Mouse (Mus musculus) small intestine, adult 2 months (tissue): ENCODE measurements at regions not wholly inside any gene's neighbourhood (a gene's known extent, or its start where the extent isn't known, plus 50 kb on each side); places are given as distances from the start of the nearest gene placed in this dataset.

ENCODE experiments used
- H3K27ac ChIP-seq: fragments of 200-500 bp; 2 replicates; pipeline ENCODE4 v1.5.1; 2012; ENCODE audit warnings: low read depth, low read length, control low read depth, inconsistent platforms; ENCODE audit not compliant: insufficient read depth
- H3K27me3 ChIP-seq: fragments of 200-500 bp; 2 replicates; pipeline ENCODE4 v1.6.1; 2012; ENCODE audit warnings: mild to moderate bottlenecking, moderate library complexity, low read length, inconsistent platforms; ENCODE audit not compliant: control insufficient read depth, insufficient read depth
- H3K36me3 ChIP-seq: fragments of 200-500 bp; 2 replicates; pipeline ENCODE4 v1.6.1; 2012; ENCODE audit warnings: mild to moderate bottlenecking, low read length, control low read depth, inconsistent platforms; ENCODE audit not compliant: control insufficient read depth, insufficient read depth
- H3K4me1 ChIP-seq: fragments of 200-500 bp; 2 replicates; pipeline ENCODE4 v1.6.1; 2012; ENCODE audit warnings: low read length, inconsistent platforms, mixed read lengths; ENCODE audit not compliant: control insufficient read depth, insufficient read depth, insufficient read length
- H3K4me3 ChIP-seq: fragments of 200-500 bp; 2 replicates; pipeline ENCODE4 v1.5.1; 2012; ENCODE audit warnings: low read depth, mild to moderate bottlenecking, control low read depth, inconsistent platforms, low read length, moderate library complexity
- CTCF ChIP-seq: fragments of 200-500 bp; IDR thresholded peaks from 2 replicates; pipeline ENCODE4 v1.5.1; 2012; ENCODE audit warnings: low read depth, mild to moderate bottlenecking, control low read depth, inconsistent platforms, low read length, moderate library complexity, mixed read lengths; ENCODE audit not compliant: insufficient replicate concordance, insufficient read length; ENCODE audit errors: extremely low read depth
- POLR2A ChIP-seq: fragments of 200-500 bp; IDR thresholded peaks from 2 replicates; pipeline ENCODE4 v1.6.1; 2012; ENCODE audit warnings: low read depth, mild to moderate bottlenecking, control low read depth, inconsistent platforms, low read length, moderate library complexity
- WGBS: fragments of 180-500 bp; shearing (Covaris S2); methylation state at CpG from one replicate; pipeline ENCODE4 v1.1.7; 2018; 5-methylcytosine and 5-hydroxymethylcytosine counted together

DNA sequence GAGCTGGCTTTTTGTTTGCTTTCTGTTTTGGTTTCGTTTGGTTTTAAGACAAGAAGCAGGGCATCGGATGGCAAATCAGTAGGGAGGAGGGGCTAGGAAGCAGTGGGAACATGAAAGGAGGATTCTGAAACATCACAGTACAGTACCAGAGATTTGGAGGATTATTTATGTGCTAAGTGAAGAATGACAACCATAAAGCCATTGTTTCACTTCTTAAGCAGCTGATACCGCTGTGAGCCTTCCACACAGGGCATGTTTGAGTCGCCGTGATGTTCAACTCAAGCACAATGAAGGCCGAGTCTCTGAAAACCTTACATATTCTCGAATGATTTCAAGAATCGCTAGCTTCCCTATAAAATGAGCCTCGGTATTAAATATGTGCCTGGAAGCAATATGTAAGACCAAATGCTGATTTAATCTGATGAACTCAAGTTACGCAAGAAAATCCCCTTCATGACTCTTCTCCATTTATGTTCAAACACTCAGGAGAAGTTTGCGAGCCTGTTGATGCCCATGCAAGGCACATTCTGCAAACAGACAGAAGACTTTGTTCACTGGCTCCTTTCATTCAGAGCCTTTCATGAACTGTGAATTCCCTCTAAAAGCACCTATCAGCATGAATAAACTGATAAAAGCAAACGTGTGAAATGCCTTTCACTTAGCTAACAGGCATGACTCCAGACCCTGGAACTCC is 441.2 kb downstream of the Efnb2 start:
- H3K27me3 ChIP-seq: no peaks in the 10 kb centered on the region
- TF ChIP-seq POLR2A: no peak
- no peak for TF ChIP-seq CTCF
- H3K4me3 ChIP-seq: no peak overlapping the region
- no peaks in the 10 kb centered on the region for H3K36me3 ChIP-seq
- no peaks in the 10 kb centered on the region for H3K4me1 ChIP-seq
- 78% methylated on average over 12 of the region's 12 CpGs for WGBS
- no peak overlapping the region for H3K27ac ChIP-seq

- no peaks in the 10 kb centered on the region for H3K4me1 ChIP-seq
- H3K4me3 ChIP-seq: no peak overlapping the region
- no peaks in the 10 kb centered on the region for H3K27me3 ChIP-seq
- H3K27ac ChIP-seq: no peak overlapping the region
- no peak for TF ChIP-seq POLR2A
- H3K36me3 ChIP-seq: no peaks in the 10 kb centered on the region
- 80% methylated on average over 3 of the region's 3 CpGs for WGBS
Measured at GRCm38 (mm10) chr8:8193036-8193435, 468.0 kb downstream of the Efnb2 start.

GRCm38 (mm10) chr8:8186046-8186445 is 475.0 kb downstream of the Efnb2 start:
- WGBS: 62% methylated on average over 3 of the region's 3 CpGs
- H3K36me3 ChIP-seq: no peaks in the 10 kb centered on the region
- H3K27me3 ChIP-seq: no peaks in the 10 kb centered on the region
- TF ChIP-seq CTCF (no peak), POLR2A (no peak)
- 0 out of 2 replicates have a peak, but pooled peaks cover 2% of the 10 kb centered on the region for H3K4me1 ChIP-seq
- H3K4me3 ChIP-seq: no peak overlapping the region
- H3K27ac ChIP-seq: no peak overlapping the region

- H3K4me3 ChIP-seq: no peak overlapping the region
- 0 out of 2 replicates have a peak, but pooled peaks cover 2% of the 10 kb centered on the region for H3K4me1 ChIP-seq
- H3K36me3 ChIP-seq: no peaks in the 10 kb centered on the region
- no peaks in the 10 kb centered on the region for H3K27me3 ChIP-seq
- 35% methylated on average over 6 of the region's 6 CpGs for WGBS
- TF ChIP-seq POLR2A (no peak), CTCF (no peak)
- H3K27ac ChIP-seq: no peak overlapping the region
Measured at GRCm38 (mm10) chr8:8183233-8183622, 477.8 kb downstream of the Efnb2 start.

- no peaks in the 10 kb centered on the region for H3K27me3 ChIP-seq
- no peak overlapping the region for H3K4me3 ChIP-seq
- WGBS: 78% methylated on average over 4 of the region's 4 CpGs
- no peak overlapping the region for H3K27ac ChIP-seq
- H3K4me1 ChIP-seq: 0 out of 2 replicates have a peak, but pooled peaks cover 2% of the 10 kb centered on the region
- TF ChIP-seq POLR2A (no peak), CTCF (no peak)
- H3K36me3 ChIP-seq: no peaks in the 10 kb centered on the region
Measured at GRCm38 (mm10) chr8:8182616-8183232, 478.3 kb downstream of the Efnb2 start.

DNA sequence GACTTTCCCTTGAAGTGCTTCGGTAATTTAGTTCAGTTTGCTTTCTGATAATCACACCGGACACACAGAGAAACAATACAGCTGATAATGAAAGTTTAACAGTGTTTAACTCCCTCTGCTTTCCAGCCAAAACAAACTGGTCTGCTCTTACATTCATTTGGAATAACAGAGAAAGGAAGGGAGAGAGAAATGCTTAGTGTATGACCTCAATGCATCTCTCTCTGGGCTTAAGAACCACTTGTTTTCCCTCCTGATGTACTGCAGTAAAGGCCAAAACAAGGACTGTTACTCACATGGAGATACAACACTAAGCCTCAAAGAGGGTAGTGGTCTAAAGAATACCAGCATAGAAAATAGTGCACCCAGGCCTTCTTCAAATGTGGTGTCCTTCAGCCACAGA is 478.9 kb downstream of the Efnb2 start:
- H3K27me3 ChIP-seq: no peaks in the 10 kb centered on the region
- WGBS: 14% methylated on average over 2 of the region's 2 CpGs
- TF ChIP-seq CTCF: no peak

GRCm38 (mm10) chr8:8174286-8174685 is 486.8 kb downstream of the Efnb2 start:
- TF ChIP-seq CTCF (no peak), POLR2A (no peak)
- no peaks in the 10 kb centered on the region for H3K4me1 ChIP-seq
- H3K27ac ChIP-seq: no peak overlapping the region
- H3K27me3 ChIP-seq: no peaks in the 10 kb centered on the region
- WGBS: 76% methylated on average over 2 of the region's 2 CpGs
- no peaks in the 10 kb centered on the region for H3K36me3 ChIP-seq
- no peak overlapping the region for H3K4me3 ChIP-seq

More for the DNA sequence above, 478.9 kb downstream of the Efnb2 start:
- H3K36me3 ChIP-seq: no peaks in the 10 kb centered on the region
- H3K4me1 ChIP-seq: 0 out of 2 replicates have a peak, but pooled peaks cover 2% of the 10 kb centered on the region
- H3K27ac ChIP-seq: no peak overlapping the region
- no peak overlapping the region for H3K4me3 ChIP-seq

DNA sequence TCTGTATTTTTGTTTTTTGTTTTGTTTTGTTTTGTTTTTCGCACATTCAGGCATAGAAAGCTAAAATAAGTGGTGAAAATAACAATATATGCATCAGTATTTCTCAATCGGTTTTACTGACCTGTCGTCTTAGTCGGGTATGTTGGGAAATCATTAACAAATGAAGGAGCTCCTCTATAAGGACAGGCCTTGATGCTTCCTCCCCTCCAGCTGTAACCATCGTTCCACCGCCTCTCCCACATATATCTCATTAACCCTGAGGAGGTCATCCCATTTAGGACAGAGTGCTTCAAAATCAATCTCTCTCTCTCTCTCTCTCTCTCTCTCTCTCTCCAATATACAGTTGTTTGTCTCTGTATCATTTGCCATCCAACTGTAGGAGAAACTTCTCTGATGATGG is 492.4 kb downstream of the Efnb2 start:
- Histone ChIP-seq H3K36me3 (no peaks in the 10 kb centered on the region), H3K27ac (no peak overlapping the region), H3K4me1 (no peaks in the 10 kb centered on the region), H3K4me3 (no peak overlapping the region), H3K27me3 (no peaks in the 10 kb centered on the region)
- TF ChIP-seq POLR2A (no peak), CTCF (no peak)
- WGBS: 56% methylated on average over 6 of the region's 6 CpGs
